Mouse (Mus musculus) hindbrain, embryonic 11.5 days (tissue): ENCODE measurements around the gene Art2b. TPM values are rescaled to one million over a fixed set of nuclear protein-coding genes. Genes with fewer than 3 reads are reported as not detected.

Source experiments
- ATAC-seq: fragments of 200-750 bp; cut with Nextera tagmentation; 2 replicates; pipeline ENCODE4 v1.8.0; 2017; ENCODE audit warnings: mild to moderate bottlenecking, moderate TSS enrichment, moderate library complexity; ENCODE audit not compliant: low FRiP score
- DNase-seq: peaks from one replicate; pipeline ENCODE4 v3.0.0-alpha.2; 2015; ENCODE audit warnings: low spot score
- H3K27ac ChIP-seq: fragments of 300-500 bp; sonication (generic); 2 replicates; pipeline ENCODE4 v1.5.1; 2014; ENCODE audit warnings: mild to moderate bottlenecking, low read depth, low read length
- H3K27me3 ChIP-seq: fragments of 300-500 bp; sonication (generic); 2 replicates; pipeline ENCODE4 v1.6.1; 2014; ENCODE audit warnings: mild to moderate bottlenecking, low read length, moderate library complexity, mixed read lengths; ENCODE audit not compliant: control insufficient read depth, insufficient read depth
- H3K36me3 ChIP-seq: fragments of 300-500 bp; sonication (generic); 2 replicates; pipeline ENCODE4 v1.6.1; 2014; ENCODE audit warnings: mild to moderate bottlenecking, low read length, moderate library complexity, mixed read lengths; ENCODE audit not compliant: control insufficient read depth, insufficient read depth
- H3K4me1 ChIP-seq: fragments of 300-500 bp; sonication (generic); replicated peaks from 2 replicates; pipeline ENCODE4 v1.6.1; 2014; ENCODE audit warnings: low read length, mixed read lengths; ENCODE audit not compliant: control insufficient read depth, insufficient read depth
- H3K4me2 ChIP-seq: fragments of 300-500 bp; sonication (generic); replicated peaks from 2 replicates; pipeline ENCODE4 v1.6.1; 2014; ENCODE audit warnings: mild to moderate bottlenecking, low read depth, low read length
- H3K4me3 ChIP-seq: fragments of 300-500 bp; sonication (generic); 2 replicates; pipeline ENCODE4 v1.5.1; 2014; ENCODE audit warnings: low read depth, low read length
- H3K9ac ChIP-seq: fragments of 300-500 bp; sonication (generic); 2 replicates; pipeline ENCODE4 v1.6.1; 2014; ENCODE audit warnings: low read depth, low read length
- H3K9me3 ChIP-seq: fragments of 300-500 bp; sonication (generic); 2 replicates; pipeline ENCODE4 v1.6.1; 2016; ENCODE audit warnings: low read length; ENCODE audit not compliant: control insufficient read depth
- WGBS: fragments of 180-500 bp; shearing (Covaris S2); extraction: QIAGEN DNeasy Blood & Tissue Kit; methylation state at CpG from one replicate; pipeline ENCODE4 v1.1.7; 2014; 5-methylcytosine and 5-hydroxymethylcytosine counted together
- polyA plus RNA-seq: library from polyadenylated mRNA; unstranded; fragments of >200 nt; fragmentation: Nextera tagmentation; extraction: Ambion mirVana; gene quantifications from 2 replicates; pipeline ENCODE4 v1.2.1, GENCODE M21; 2014

Art2b gene
- polyA plus RNA-seq, 1 experiment from 2014 or later: not detected

DNA sequence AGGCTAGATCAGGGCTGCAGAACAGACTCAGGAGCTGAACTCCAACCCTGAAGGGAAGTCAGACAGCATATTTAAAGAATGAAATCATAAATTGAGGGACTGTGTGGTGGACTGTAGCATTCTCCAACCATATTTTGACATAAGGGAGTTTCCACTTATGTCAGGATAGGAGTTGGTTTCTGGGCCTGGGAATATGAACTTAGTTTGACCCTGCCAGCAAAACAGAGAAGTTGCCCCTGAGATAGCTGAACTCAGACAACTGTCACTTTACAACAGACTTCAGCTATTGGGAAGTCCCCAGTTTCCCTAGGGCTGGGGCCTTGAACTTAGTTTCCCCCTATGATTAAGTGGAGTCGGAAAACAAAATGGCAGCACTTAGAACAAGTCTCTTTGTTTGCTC lies 33.9 kb downstream of the Art2b start:
- no peaks in the 10 kb centered on the region for H3K9me3 ChIP-seq
- H3K4me3 ChIP-seq: no peak overlapping the region
- no peaks in the 10 kb centered on the region for H3K27me3 ChIP-seq
- no peaks in the 10 kb centered on the region for H3K36me3 ChIP-seq
- H3K4me2 ChIP-seq: no peak overlapping the region
- no peak overlapping the region for H3K27ac ChIP-seq
- no peak for ATAC-seq
- H3K4me1 ChIP-seq: no peaks in the 10 kb centered on the region
- DNase-seq: no peak
- H3K9ac ChIP-seq: no peak overlapping the region
- 96% methylated on average over 1 of the region's 1 CpGs for WGBS

GRCm38 (mm10) chr7:101550686-101551485 lies 34.5 kb downstream of the Art2b start:
- DNase-seq (no peak), ATAC-seq (no peak)
- 73% methylated on average over 7 of the region's 7 CpGs for WGBS
- no peak overlapping the region for H3K4me2 ChIP-seq
- no peaks in the 10 kb centered on the region for H3K9me3 ChIP-seq
- no peak overlapping the region for H3K27ac ChIP-seq
- H3K9ac ChIP-seq: no peak overlapping the region
- H3K27me3 ChIP-seq: no peaks in the 10 kb centered on the region
- H3K4me1 ChIP-seq: no peaks in the 10 kb centered on the region
- no peaks in the 10 kb centered on the region for H3K36me3 ChIP-seq
- no peak overlapping the region for H3K4me3 ChIP-seq

DNA sequence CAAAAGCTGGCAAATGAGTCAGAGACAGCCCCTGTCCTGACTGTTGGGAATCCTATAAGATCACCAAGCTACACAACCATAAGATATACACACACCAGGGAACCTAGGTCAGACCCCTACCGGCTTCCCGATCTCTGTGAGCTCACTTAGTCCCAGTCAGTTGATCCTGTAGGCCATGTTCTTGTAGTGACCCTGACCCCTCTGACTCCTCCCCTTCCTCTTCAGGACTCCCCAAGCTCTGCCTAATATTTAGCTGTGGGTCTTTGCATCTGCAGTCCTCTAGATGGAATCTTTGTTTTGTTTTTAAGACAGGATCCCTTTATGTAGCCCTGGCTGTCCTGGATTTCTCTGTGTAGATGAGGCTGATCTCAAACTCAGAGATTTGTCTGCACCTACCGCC lies 36.1 kb downstream of the Art2b start:
- ATAC-seq: no peak
- Histone ChIP-seq H3K4me1 (no peaks in the 10 kb centered on the region), H3K4me2 (no peak overlapping the region), H3K9me3 (no peaks in the 10 kb centered on the region), H3K27ac (no peak overlapping the region), H3K9ac (no peak overlapping the region), H3K27me3 (no peaks in the 10 kb centered on the region), H3K4me3 (no peak overlapping the region), H3K36me3 (no peaks in the 10 kb centered on the region)
- 86% methylated on average over 3 of the region's 3 CpGs for WGBS
- DNase-seq: no peak

- Histone ChIP-seq H3K4me2 (no peak overlapping the region), H3K4me1 (no peaks in the 10 kb centered on the region), H3K9me3 (no peaks in the 10 kb centered on the region), H3K27me3 (no peaks in the 10 kb centered on the region), H3K36me3 (no peaks in the 10 kb centered on the region), H3K27ac (no peak overlapping the region), H3K4me3 (no peak overlapping the region), H3K9ac (no peak overlapping the region)
- ATAC-seq (no peak), DNase-seq (no peak)
- 89% methylated on average over 3 of the region's 3 CpGs for WGBS
Observed at GRCm38 (mm10) chr7:101547651-101548050, 37.7 kb downstream of the Art2b start.

DNA sequence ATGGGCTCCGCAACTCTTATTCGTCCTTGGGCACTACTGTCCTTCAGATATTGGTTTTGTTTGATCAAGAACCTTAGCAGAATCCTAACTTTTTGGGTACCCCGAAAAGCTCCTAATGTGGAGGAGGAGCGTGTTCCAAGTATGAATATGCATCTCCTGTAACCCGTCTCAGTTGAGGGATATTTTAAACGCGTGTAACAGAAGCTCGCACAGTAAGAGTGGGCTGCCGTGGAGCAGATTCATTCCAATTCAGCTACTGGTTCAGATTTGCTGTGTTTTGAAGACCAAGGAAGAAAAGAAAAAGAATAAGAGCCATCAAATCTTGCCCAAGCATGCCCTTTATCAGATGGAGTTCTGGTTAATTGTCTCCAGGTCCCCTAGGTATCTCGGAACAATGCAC lies 43.7 kb downstream of the Art2b start:
- H3K36me3 ChIP-seq: no peaks in the 10 kb centered on the region
- DNase-seq: no peak
- no peak overlapping the region for H3K27ac ChIP-seq
- no peaks in the 10 kb centered on the region for H3K27me3 ChIP-seq
- no peak for ATAC-seq
- WGBS: 76% methylated on average over 10 of the region's 10 CpGs
- H3K9me3 ChIP-seq: no peaks in the 10 kb centered on the region
- H3K4me3 ChIP-seq: no peak overlapping the region
- H3K4me2 ChIP-seq: no peak overlapping the region
- no peak overlapping the region for H3K9ac ChIP-seq
- H3K4me1 ChIP-seq: no peaks in the 10 kb centered on the region

DNA sequence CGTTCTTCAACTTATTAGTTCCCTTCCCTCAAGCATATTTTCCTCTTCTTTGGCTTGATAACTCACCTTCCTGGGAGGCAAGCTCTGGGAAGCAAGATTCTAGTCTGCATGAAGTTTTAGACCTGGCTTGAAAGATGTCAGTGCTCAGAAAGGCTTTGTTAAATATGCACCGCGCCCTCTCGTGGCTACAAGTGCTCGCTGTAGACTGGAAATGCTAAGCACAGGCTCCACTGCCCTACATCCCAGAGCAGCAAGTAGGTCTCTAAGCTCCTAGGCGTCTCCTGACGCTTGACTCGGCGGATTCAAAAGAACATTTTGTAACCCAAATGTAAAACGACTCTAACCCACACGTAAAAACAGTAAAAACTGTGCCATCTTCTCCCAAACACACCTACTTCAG lies 44.3 kb downstream of the Art2b start:
- H3K4me1 ChIP-seq: no peaks in the 10 kb centered on the region
- ATAC-seq: no peak
- no peaks in the 10 kb centered on the region for H3K27me3 ChIP-seq

DNA sequence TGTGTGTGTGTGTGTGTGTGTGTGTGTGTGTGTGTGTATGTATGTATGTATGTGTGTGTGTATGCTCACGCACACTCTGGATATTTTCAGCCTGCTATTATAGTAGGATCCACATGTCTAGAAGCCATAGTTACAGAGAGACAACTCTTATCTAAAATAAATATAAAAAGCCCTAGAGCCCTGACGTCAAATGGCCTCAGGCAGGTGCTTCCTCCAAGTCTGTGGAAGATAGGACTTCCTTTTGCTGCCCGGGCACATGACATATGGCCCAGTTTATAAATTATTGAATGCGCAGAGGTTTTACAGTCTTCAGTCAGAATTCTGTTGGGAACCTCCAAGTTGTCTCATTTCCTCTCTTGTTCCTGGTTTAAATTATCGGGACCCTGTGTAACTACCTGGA lies 44.7 kb downstream of the Art2b start:
- ATAC-seq: no peak
- H3K9me3 ChIP-seq: no peaks in the 10 kb centered on the region
- H3K9ac ChIP-seq: no peak overlapping the region
- H3K36me3 ChIP-seq: no peaks in the 10 kb centered on the region
- no peaks in the 10 kb centered on the region for H3K27me3 ChIP-seq
- no peak overlapping the region for H3K4me3 ChIP-seq
- no peak overlapping the region for H3K27ac ChIP-seq
- DNase-seq: no peak
- no peak overlapping the region for H3K4me2 ChIP-seq
- no peaks in the 10 kb centered on the region for H3K4me1 ChIP-seq
- 77% methylated on average over 5 of the region's 5 CpGs for WGBS

More for the DNA sequence above, 44.3 kb downstream of the Art2b start:
- Histone ChIP-seq H3K4me3 (no peak overlapping the region), H3K9ac (no peak overlapping the region), H3K4me2 (no peak overlapping the region), H3K36me3 (no peaks in the 10 kb centered on the region), H3K9me3 (no peaks in the 10 kb centered on the region), H3K27ac (no peak overlapping the region)
- DNase-seq: peak; percentile 83
- 8% methylated on average over 11 of the region's 11 CpGs for WGBS

DNA sequence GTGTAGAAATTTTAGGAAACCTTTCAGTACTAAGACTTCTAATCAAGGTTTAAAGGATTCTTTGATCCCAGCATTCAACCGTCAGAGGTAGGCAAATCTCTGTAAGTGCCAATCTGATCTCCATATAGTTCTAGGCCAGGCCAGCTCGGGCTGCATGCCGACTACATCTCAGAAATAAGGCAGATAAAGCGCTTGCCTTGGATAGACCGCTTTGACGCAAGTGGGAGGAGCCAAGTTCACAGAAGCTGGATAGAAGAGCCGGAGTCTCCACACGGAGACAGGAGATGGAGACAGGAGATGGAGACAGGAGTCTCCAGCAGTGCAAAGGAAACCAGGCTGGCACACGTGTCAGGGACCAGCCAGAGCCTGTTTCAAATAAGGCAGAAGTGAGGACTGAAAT lies 45.6 kb downstream of the Art2b start:
- H3K36me3 ChIP-seq: no peaks in the 10 kb centered on the region
- DNase-seq (no peak), ATAC-seq (no peak)
- H3K9me3 ChIP-seq: no peaks in the 10 kb centered on the region
- H3K27me3 ChIP-seq: no peaks in the 10 kb centered on the region
- no peaks in the 10 kb centered on the region for H3K4me1 ChIP-seq
- no peak overlapping the region for H3K4me2 ChIP-seq
- H3K4me3 ChIP-seq: no peak overlapping the region
- WGBS: 52% methylated on average over 9 of the region's 9 CpGs
- H3K27ac ChIP-seq: no peak overlapping the region
- no peak overlapping the region for H3K9ac ChIP-seq

GRCm38 (mm10) chr7:101538141-101538933 lies 47.1 kb downstream of the Art2b start:
- Histone ChIP-seq H3K9me3 (no peaks in the 10 kb centered on the region), H3K4me2 (no peak overlapping the region), H3K4me1 (no peaks in the 10 kb centered on the region), H3K36me3 (no peaks in the 10 kb centered on the region), H3K27ac (no peak overlapping the region), H3K27me3 (no peaks in the 10 kb centered on the region), H3K9ac (no peak overlapping the region), H3K4me3 (no peak overlapping the region)
- no peak for ATAC-seq
- 60% methylated on average over 14 of the region's 14 CpGs for WGBS
- DNase-seq: peak; percentile 64
